Mouse (Mus musculus) layer of hippocampus, postnatal 10 days (tissue): Measurements from ENCODE around the gene Cemip2. TPM values are rescaled to one million over a fixed set of nuclear protein-coding genes. Genes with fewer than 3 reads are reported as not detected.

Source experiments
- DNase-seq, 2 experiments: peaks; one replicate each; pipeline ENCODE4 v3.0.0; 2021; ENCODE audit warnings: low spot score in 2 of 2
- total RNA-seq, 2 experiments: library from RNA; stranded (reverse); gene quantifications; 2 replicates each; pipeline ENCODE4 v1.2.3; 2021

Cemip2 gene
- total RNA-seq, 2 experiments from 2014 or later: 18.5 to 22.9 TPM

GRCm38 (mm10) chr19:21779106-21779505 is 964 bp downstream of the Cemip2 start:
- DNase-seq: no peak

GRCm38 (mm10) chr19:21780663-21781062 is 2.5 kb downstream of the Cemip2 start:
- DNase-seq: no peak

- no peak for DNase-seq
Measured at GRCm38 (mm10) chr19:21781066-21781786, 3.1 kb downstream of the Cemip2 start.

GRCm38 (mm10) chr19:21781787-21782432 is 3.8 kb downstream of the Cemip2 start:
- DNase-seq: no peak

GRCm38 (mm10) chr19:21783717-21784116 is 5.6 kb downstream of the Cemip2 start:
- DNase-seq: no peak

- DNase-seq: no peak
Measured at GRCm38 (mm10) chr19:21784331-21785131, 6.4 kb downstream of the Cemip2 start.

- DNase-seq: no peak
Measured at GRCm38 (mm10) chr19:21785132-21785528, 7.0 kb downstream of the Cemip2 start.

GRCm38 (mm10) chr19:21787004-21787480 is 8.9 kb downstream of the Cemip2 start:
- no peak for DNase-seq

GRCm38 (mm10) chr19:21788999-21789398 is 10.9 kb downstream of the Cemip2 start:
- DNase-seq: no peak

GRCm38 (mm10) chr19:21789676-21790075 is 11.5 kb downstream of the Cemip2 start:
- no peak for DNase-seq

- DNase-seq: no peak
Measured at GRCm38 (mm10) chr19:21791386-21791785, 13.2 kb downstream of the Cemip2 start.

GRCm38 (mm10) chr19:21791826-21792225 is 13.7 kb downstream of the Cemip2 start:
- DNase-seq: no peak

GRCm38 (mm10) chr19:21792587-21793175 is 14.5 kb downstream of the Cemip2 start:
- DNase-seq: no peak

GRCm38 (mm10) chr19:21794569-21794968 is 16.4 kb downstream of the Cemip2 start:
- DNase-seq: no peak

GRCm38 (mm10) chr19:21796333-21796732 is 18.2 kb downstream of the Cemip2 start:
- no peak for DNase-seq

- no peak for DNase-seq
Measured at GRCm38 (mm10) chr19:21798700-21799099, 20.6 kb downstream of the Cemip2 start.

GRCm38 (mm10) chr19:21799410-21800373 is 21.6 kb downstream of the Cemip2 start:
- DNase-seq: no peak

GRCm38 (mm10) chr19:21804488-21804887 is 26.3 kb downstream of the Cemip2 start:
- DNase-seq: no peak

GRCm38 (mm10) chr19:21805305-21805704 is 27.2 kb downstream of the Cemip2 start:
- DNase-seq: no peak

GRCm38 (mm10) chr19:21810135-21810534 is 32.0 kb downstream of the Cemip2 start:
- no peak for DNase-seq
